Comparison of ENCODE assay signal across 8 mouse cellular contexts in the genomic region with DNA sequence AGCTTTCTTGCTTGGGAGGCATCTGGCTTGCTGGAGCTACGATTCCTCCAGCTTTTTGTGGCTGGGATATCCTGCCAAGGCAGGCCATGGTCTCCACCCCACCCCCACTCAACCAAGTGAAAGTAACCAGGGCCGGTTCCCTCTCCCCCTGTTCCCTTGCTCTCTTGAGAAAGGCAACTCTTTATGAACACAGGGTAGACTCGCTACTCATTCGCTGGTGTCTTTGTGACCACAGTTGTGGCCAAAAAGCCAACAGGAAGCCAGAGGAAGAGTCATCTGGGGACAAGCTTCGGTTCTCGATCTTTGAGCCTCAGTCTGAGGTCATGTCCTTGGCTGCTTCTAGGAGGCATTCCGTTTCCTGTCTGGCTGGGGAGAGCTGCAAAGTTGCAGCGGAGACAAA. TPM values are rescaled to one million over a fixed set of nuclear protein-coding genes. Genes with fewer than 3 reads are reported as not detected.
DNase-seq lines count a peak whose midpoint lies in the region; ATAC-seq and TF ChIP-seq lines count a peak whose summit lies in the region.

No protein-coding gene starts in this region.

- ATAC-seq in heart, embryonic 16.5 days (replicated peaks; ENCODE audit: extremely low read depth, insufficient read depth, low FRiP score), result peak; percentile 79
- ATAC-seq in limb, embryonic 12.5 days (ENCODE audit: insufficient number of reproducible peaks, insufficient read depth, low FRiP score, low TSS enrichment, low read depth), result no peak
- ATAC-seq in forebrain, embryonic 12.5 days (ENCODE audit: low FRiP score), result no peak

- TF ChIP-seq CTCF in left cerebral cortex, adult 2 months (IDR thresholded peaks at IDR 0.05), result no peak

- DNase-seq in left cerebral cortex, adult 2 months (ENCODE audit: extremely low spot score in 1 of 2, low spot score in 2 of 2), result no peak
- DNase-seq in left cerebral cortex, adult 8-10 months (ENCODE audit: low spot score in 2 of 2), result no peak
- DNase-seq in c-Kit-positive CD71-negative TER-119-negative erythroid progenitor cells, embryonic 14.5 days (ENCODE audit: low read depth), result peak; percentile 61
- DNase-seq in natural killer cell, adult 2 months (ENCODE audit: low spot score in 2 of 2), result peak; percentile 68 to 79
- no peak for DNase-seq in right cerebral cortex, adult 2 months (ENCODE audit: low spot score in 2 of 2)

- peak overlapping the region; percentile 63 for H3K4me2 ChIP-seq in heart, embryonic 16.5 days (ENCODE audit: low read depth, low read length)
- H3K4me2 ChIP-seq in limb, embryonic 12.5 days, result peak overlapping the region; percentile 22
- H3K4me2 ChIP-seq in forebrain, embryonic 12.5 days, result no peak overlapping the region

- peak overlapping the region; percentile 63 for H3K27ac ChIP-seq in left cerebral cortex, adult 2 months
- H3K27ac ChIP-seq in heart, embryonic 16.5 days (ENCODE audit: low read length), result peak overlapping the region; percentile 82
- peak overlapping the region; percentile 77 for H3K27ac ChIP-seq in limb, embryonic 12.5 days
- H3K27ac ChIP-seq in forebrain, embryonic 12.5 days, result no peak overlapping the region

- no peaks in the 10 kb centered on the region for H3K9me3 ChIP-seq in heart, embryonic 16.5 days (replicated peaks; ENCODE audit: control insufficient read depth, low read length)
- no peaks in the 10 kb centered on the region for H3K9me3 ChIP-seq in limb, embryonic 12.5 days
- H3K9me3 ChIP-seq in forebrain, embryonic 12.5 days, result no peaks in the 10 kb centered on the region

- H3K4me3 ChIP-seq in left cerebral cortex, adult 2 months, result no peak overlapping the region
- H3K4me3 ChIP-seq in heart, embryonic 16.5 days (ENCODE audit: low read length), result peak overlapping the region; percentile 11
- no peak overlapping the region for H3K4me3 ChIP-seq in limb, embryonic 12.5 days (replicated peaks)
- H3K4me3 ChIP-seq in forebrain, embryonic 12.5 days (replicated peaks), result no peak overlapping the region

- H3K9ac ChIP-seq in heart, embryonic 16.5 days (ENCODE audit: low read length), result peak overlapping the region; percentile 66
- no peak overlapping the region; the same call in 1 of the 2 replicates for H3K9ac ChIP-seq in limb, embryonic 12.5 days (replicated peaks)
- no peak overlapping the region for H3K9ac ChIP-seq in forebrain, embryonic 12.5 days

- no peaks in the 10 kb centered on the region for H3K27me3 ChIP-seq in heart, embryonic 16.5 days (ENCODE audit: control insufficient read depth, insufficient read depth, low read length)
- no peaks in the 10 kb centered on the region for H3K27me3 ChIP-seq in limb, embryonic 12.5 days
- no peaks in the 10 kb centered on the region for H3K27me3 ChIP-seq in forebrain, embryonic 12.5 days

- 12% methylated on average over 8 of the region's 8 CpGs for WGBS in heart, embryonic 16.5 days
- 52% methylated on average over 8 of the region's 8 CpGs for WGBS in limb, embryonic 12.5 days
- 89% methylated on average over 8 of the region's 8 CpGs for WGBS in forebrain, embryonic 12.5 days

- H3K36me3 ChIP-seq in heart, embryonic 16.5 days (ENCODE audit: control insufficient read depth, insufficient read depth), result no peaks in the 10 kb centered on the region
- H3K36me3 ChIP-seq in limb, embryonic 12.5 days, result no peaks in the 10 kb centered on the region
- 0 out of 2 replicates have a peak, but pooled peaks cover 3% of the 10 kb centered on the region for H3K36me3 ChIP-seq in forebrain, embryonic 12.5 days (replicated peaks)

- peaks cover 20% of the 10 kb centered on the region for H3K4me1 ChIP-seq in heart, embryonic 16.5 days (ENCODE audit: control insufficient read depth, insufficient read depth, low read length)
- H3K4me1 ChIP-seq in limb, embryonic 12.5 days (replicated peaks), result peaks cover 32% of the 10 kb centered on the region
- peaks cover 18% of the 10 kb centered on the region for H3K4me1 ChIP-seq in forebrain, embryonic 12.5 days

- intact Hi-C loops in left cerebral cortex, adult 2 months (cut with DNase I), result no loop called here

RNA-seq across cellular contexts. Expression of a gene that starts 34.0 kb away (rescaled TPM):
- 10 to 100 TPM; 31.4 to 31.7 TPM for total RNA-seq in left cerebral cortex, adult 2 months (2021)
- total RNA-seq in left cerebral cortex, adult 8-10 months (2022), result 10 to 100 TPM; 28.0 to 31.8 (median 30.9) TPM
- 15.2 and 17.6 TPM in 2 replicates for polyA plus RNA-seq in heart, embryonic 16.5 days (2015; fragmentation: Nextera tagmentation; extraction: Ambion mirVana)
- polyA plus RNA-seq in limb, embryonic 12.5 days (2016; fragmentation: Nextera tagmentation; extraction: Ambion mirVana), result 32.1 and 37.3 TPM in 2 replicates
- polyA plus RNA-seq in forebrain, embryonic 12.5 days (2016; fragmentation: Nextera tagmentation; extraction: Ambion mirVana), result 41.1 and 42.5 TPM in 2 replicates

Comparison
In these comparisons a context has a peak if more than half of its experiments do, and no peak if none do; other contexts are left out.
1. DNase-seq: peak in c-Kit-positive CD71-negative TER-119-negative erythroid progenitor cells, embryonic 14.5 days (single experiment) and natural killer cell, adult 2 months (2 of 2); none in left cerebral cortex, adult 2 months (0 of 2), left cerebral cortex, adult 8-10 months (0 of 2) and right cerebral cortex, adult 2 months (0 of 2).